Mouse (Mus musculus) B cell, adult 62 days (primary cell): Measurements from ENCODE around the gene Smg9. TPM values are rescaled to one million over a fixed set of nuclear protein-coding genes. Genes with fewer than 3 reads are reported as not detected.

Source experiments
- total RNA-seq: library from RNA; stranded (reverse); gene quantifications from 4 replicates; pipeline ENCODE4 v1.2.4, GENCODE M21; 2023

Smg9 gene
- 69.5 to 87.3 TPM (median 83.7 TPM) in 4 replicates for total RNA-seq

DNA sequence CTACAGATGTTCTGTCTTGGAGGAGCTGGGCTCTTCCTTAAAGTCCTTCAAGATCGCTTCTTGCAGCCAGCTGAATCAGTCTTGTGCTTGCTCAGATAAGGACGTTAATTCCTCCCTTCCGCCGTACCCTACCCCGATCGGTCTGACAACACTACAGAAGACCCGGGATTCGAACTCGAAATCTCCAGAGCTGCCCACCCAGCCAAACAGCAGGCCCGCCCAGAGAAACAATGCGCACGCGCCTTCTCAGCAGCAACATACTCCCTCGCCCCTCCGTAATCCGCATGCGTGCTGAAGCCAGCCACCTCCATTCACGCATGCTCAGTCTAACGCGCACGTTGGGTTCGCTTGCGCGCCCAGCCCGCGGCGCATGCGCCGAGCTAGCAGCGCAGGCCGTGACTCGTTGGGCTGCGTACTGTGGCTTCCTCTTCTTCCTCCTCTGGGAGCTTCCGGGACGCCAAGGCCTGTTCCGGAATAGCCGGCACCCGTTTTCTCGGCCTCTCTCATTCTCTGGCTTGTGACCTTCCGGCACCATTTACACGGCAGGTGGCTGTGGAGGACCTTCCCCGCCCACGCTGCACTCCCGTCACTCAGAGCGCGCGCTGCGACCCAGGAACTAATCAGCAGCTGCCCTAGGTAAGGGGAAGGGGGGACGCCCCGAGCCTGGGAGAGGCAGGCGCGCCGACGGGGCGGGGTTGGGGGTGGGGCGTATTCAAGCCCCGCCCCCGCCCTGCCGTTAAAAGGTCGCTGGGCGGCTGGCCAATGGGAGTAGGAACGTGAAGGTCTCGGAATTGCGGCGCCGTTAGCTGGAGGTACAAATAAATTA, at the start of gene Smg9:
Smg9 (plus strand) TSS at position 364 of the 826 bp plus-strand sequence.

DNA sequence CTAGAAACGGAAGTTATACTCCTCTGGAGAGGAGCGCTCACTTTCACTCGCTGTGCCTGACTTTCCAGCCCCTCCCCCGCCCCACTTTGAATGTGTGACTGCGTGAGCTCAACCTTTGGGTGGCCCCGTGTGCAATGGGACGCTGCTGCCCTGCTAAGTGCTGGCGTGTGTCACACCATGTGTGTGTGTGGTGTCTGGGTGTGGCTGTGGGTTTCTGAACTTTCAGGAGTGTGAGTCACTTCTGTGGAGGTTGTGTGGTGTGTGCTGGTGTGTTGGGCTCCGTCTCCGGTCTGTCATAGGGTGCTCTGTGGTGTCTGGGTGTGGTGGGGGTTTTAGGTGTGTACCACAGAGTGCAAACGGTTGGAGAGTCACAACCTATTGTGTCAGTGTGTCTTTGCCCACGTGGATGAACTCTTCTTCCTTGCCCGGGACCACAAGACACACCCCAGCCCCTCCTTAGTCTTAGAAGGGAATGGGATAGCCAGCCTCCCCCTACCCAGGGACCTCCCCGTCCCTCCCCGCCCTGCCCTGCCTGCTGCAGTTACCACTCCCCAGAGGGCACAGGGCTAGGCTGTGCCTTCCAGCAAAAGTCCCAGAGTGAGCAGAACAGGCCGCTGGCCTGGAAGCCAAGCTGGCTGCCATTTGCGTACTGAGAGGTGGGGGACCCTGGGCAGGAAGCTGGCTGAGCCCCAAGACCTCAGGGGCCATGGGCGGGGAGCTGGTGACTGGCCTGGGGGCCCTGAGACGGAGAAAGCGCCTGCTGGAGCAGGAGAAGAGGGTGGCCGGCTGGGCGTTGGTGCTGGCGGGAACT, 29.5 kb upstream of the Smg9 start, which contains the start of gene Kcnn4:
Kcnn4 (plus strand) TSS at position 533 of the 811 bp plus-strand sequence.

DNA sequence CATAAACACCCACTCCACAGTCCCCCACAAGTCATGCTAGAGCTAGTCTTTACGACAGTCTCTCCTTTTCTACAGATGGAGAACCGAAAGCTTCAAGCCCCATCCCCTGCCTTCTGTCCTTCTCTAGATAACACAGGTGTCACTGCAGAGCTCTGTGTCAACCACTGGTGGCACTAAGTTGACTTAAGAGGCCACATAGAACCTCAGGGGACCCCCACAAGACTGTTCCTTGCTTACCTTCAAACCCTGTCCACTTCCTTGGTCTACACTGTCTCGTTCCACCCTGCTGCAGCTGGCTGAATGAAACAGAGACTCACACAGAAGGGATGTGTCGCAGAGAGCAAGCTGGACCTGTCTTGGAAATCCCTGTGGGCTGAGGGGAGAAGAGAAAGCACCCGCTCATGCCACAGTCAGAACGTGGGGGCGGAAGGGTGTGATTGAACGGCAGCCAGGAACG, 52.5 kb downstream of the Smg9 start, which contains the start of gene Irgc1:
Irgc1 (minus strand) TSS at position 443 of the 457 bp plus-strand sequence.

GRCm38 (mm10) chr7:24462388-24463319, 63.2 kb downstream of the Smg9 start, which contains the start of gene Plaur:
Gene Plaur, plus strand, starts transcription at chr7:24462484.

Other genes starting within 250 kb of the Smg9 start
- 0.23 to 0.27 TPM in 2 of 4 replicates, not detected in the others for gene Zfp114, start 224.6 kb upstream of the Smg9 start, total RNA-seq
- 0.09 TPM in 1 of 4 replicates, not detected in the others for gene Zfp111, start 188.2 kb upstream of the Smg9 start, total RNA-seq
- gene Zfp109, start 162.1 kb upstream of the Smg9 start, total RNA-seq, result 1.2 to 1.5 TPM (median 1.4 TPM) in 4 replicates
- gene Zfp108, start 144.8 kb upstream of the Smg9 start, total RNA-seq, result not detected in 4 replicates
- gene Zfp93, start 129.2 kb upstream of the Smg9 start, total RNA-seq, result 0.33 TPM in 2 of 4 replicates, not detected in the others
- 6.4 to 11.4 TPM (median 8.5 TPM) in 4 replicates for gene Zfp61, start 98.4 kb upstream of the Smg9 start, total RNA-seq
- gene Zfp94, start 83.0 kb upstream of the Smg9 start, total RNA-seq, result 7.7 to 11.5 TPM (median 8.3 TPM) in 4 replicates
- gene Tescl, start 65.7 kb upstream of the Smg9 start, total RNA-seq, result not detected in 4 replicates
- not detected in 4 replicates for gene Lypd5, start 50.4 kb upstream of the Smg9 start, total RNA-seq
- 4.0 to 6.8 TPM (median 4.8 TPM) in 4 replicates for gene Kcnn4, start 29.4 kb upstream of the Smg9 start, total RNA-seq
- gene Irgc1, start 52.7 kb downstream of the Smg9 start, total RNA-seq, result 3.5 to 5.6 TPM (median 5.0 TPM) in 4 replicates
- 484 to 612 TPM (median 535 TPM) in 4 replicates for gene Plaur, start 62.9 kb downstream of the Smg9 start, total RNA-seq
- gene Cadm4, start 82.4 kb downstream of the Smg9 start, total RNA-seq, result 1.2 to 3.1 TPM (median 1.7 TPM) in 4 replicates
- gene Zfp428, start 107.4 kb downstream of the Smg9 start, total RNA-seq, result 1.0 to 2.2 TPM (median 1.8 TPM) in 4 replicates
- gene AC161166.1, start 112.8 kb downstream of the Smg9 start, total RNA-seq, result not detected in 4 replicates
- 21.1 to 23.8 TPM (median 22.9 TPM) in 4 replicates for gene Irgq, start 131.1 kb downstream of the Smg9 start, total RNA-seq
- 0.95 TPM in 1 of 4 replicates, not detected in the others for gene Pinlyp, start 146.5 kb downstream of the Smg9 start, total RNA-seq
- 82.6 to 95.2 TPM (median 89.3 TPM) in 4 replicates for gene Xrcc1, start 146.7 kb downstream of the Smg9 start, total RNA-seq
- 8.6 to 10.6 TPM (median 10.1 TPM) in 4 replicates for gene Ethe1, start 187.9 kb downstream of the Smg9 start, total RNA-seq
- not detected in 4 replicates for gene Zfp575, start 188.0 kb downstream of the Smg9 start, total RNA-seq
- 25.2 to 27.4 TPM (median 25.6 TPM) in 4 replicates for gene Phldb3, start 211.1 kb downstream of the Smg9 start, total RNA-seq
- gene Lypd3, start 236.9 kb downstream of the Smg9 start, total RNA-seq, result 0.36 to 0.70 TPM (median 0.58 TPM) in 3 of 4 replicates, not detected in the other